Mouse (Mus musculus): ENCODE results near the gene Taf6l. TPM values are rescaled to one million over a fixed set of nuclear protein-coding genes. Genes with fewer than 3 reads are reported as not detected.

The Taf6l gene
- total RNA-seq (2021) = 10 to 100 TPM; 13.8 to 14.1 TPM

GRCm38 (mm10) chr19:8786008-8786781 lies at the start of gene Taf6l:
Taf6l (minus strand) TSS chr19:8786417.
- DNase-seq (ENCODE audit: extremely low spot score in 1 of 2, low spot score in 1 of 2) = peak; percentile 67 to 69

GRCm38 (mm10) chr19:8832971-8833370 lies 46.8 kb upstream of the Taf6l start:
- DNase-seq (ENCODE audit: extremely low spot score in 1 of 2, low spot score in 1 of 2) = no peak

- no peak for DNase-seq (ENCODE audit: extremely low spot score in 1 of 2, low spot score in 1 of 2)
Measured at GRCm38 (mm10) chr19:8831262-8831661, 45.0 kb upstream of the Taf6l start.

- DNase-seq (ENCODE audit: extremely low spot score in 1 of 2, low spot score in 1 of 2) = no peak
Measured at GRCm38 (mm10) chr19:8830664-8831063, 44.4 kb upstream of the Taf6l start.

GRCm38 (mm10) chr19:8829660-8830059 lies 43.4 kb upstream of the Taf6l start, which contains the start of gene AC129217.1:
AC129217.1 (plus strand) TSS chr19:8829773.
- no peak for DNase-seq (ENCODE audit: extremely low spot score in 1 of 2, low spot score in 1 of 2)

- no peak for DNase-seq (ENCODE audit: extremely low spot score in 1 of 2, low spot score in 1 of 2)
Measured at GRCm38 (mm10) chr19:8822696-8823095, 36.5 kb upstream of the Taf6l start.

- no peak for DNase-seq (ENCODE audit: extremely low spot score in 1 of 2, low spot score in 1 of 2)
Measured at GRCm38 (mm10) chr19:8821146-8821545, 34.9 kb upstream of the Taf6l start.

- DNase-seq (ENCODE audit: extremely low spot score in 1 of 2, low spot score in 1 of 2) = no peak
Measured at GRCm38 (mm10) chr19:8820424-8820956, 34.3 kb upstream of the Taf6l start.

GRCm38 (mm10) chr19:8819596-8820423 lies 33.6 kb upstream of the Taf6l start, which contains the start of gene Hnrnpul2:
Hnrnpul2 (plus strand) TSS chr19:8820010.
- DNase-seq (ENCODE audit: extremely low spot score in 1 of 2, low spot score in 1 of 2) = peak; percentile 92 to 96

GRCm38 (mm10) chr19:8818801-8819595 lies 32.8 kb upstream of the Taf6l start, which contains the start of gene Ttc9c:
Ttc9c (minus strand) TSS chr19:8819333.
- DNase-seq (ENCODE audit: extremely low spot score in 1 of 2, low spot score in 1 of 2) = peak; percentile 77 to 90

- DNase-seq (ENCODE audit: extremely low spot score in 1 of 2, low spot score in 1 of 2) = no peak
Measured at GRCm38 (mm10) chr19:8818301-8818798, 32.1 kb upstream of the Taf6l start.

GRCm38 (mm10) chr19:8817001-8817400 lies 30.8 kb upstream of the Taf6l start:
- no peak for DNase-seq (ENCODE audit: extremely low spot score in 1 of 2, low spot score in 1 of 2)

GRCm38 (mm10) chr19:8815812-8816211 lies 29.6 kb upstream of the Taf6l start:
- no peak for DNase-seq (ENCODE audit: extremely low spot score in 1 of 2, low spot score in 1 of 2)

GRCm38 (mm10) chr19:8806810-8807209 lies 20.6 kb upstream of the Taf6l start:
- no peak for DNase-seq (ENCODE audit: extremely low spot score in 1 of 2, low spot score in 1 of 2)

GRCm38 (mm10) chr19:8803879-8804660 lies 17.9 kb upstream of the Taf6l start:
- no peak for DNase-seq (ENCODE audit: extremely low spot score in 1 of 2, low spot score in 1 of 2)

GRCm38 (mm10) chr19:8803204-8803780 lies 17.1 kb upstream of the Taf6l start:
- DNase-seq (ENCODE audit: extremely low spot score in 1 of 2, low spot score in 1 of 2) = no peak

- peak; percentile 66 to 81 for DNase-seq (ENCODE audit: extremely low spot score in 1 of 2, low spot score in 1 of 2)
Measured at GRCm38 (mm10) chr19:8802130-8802821, 16.1 kb upstream of the Taf6l start, which contains the start of gene Zbtb3. Zbtb3 (plus strand) TSS chr19:8802555.

GRCm38 (mm10) chr19:8798947-8799315 lies 12.7 kb upstream of the Taf6l start:
- DNase-seq (ENCODE audit: extremely low spot score in 1 of 2, low spot score in 1 of 2) = no peak
